Mouse (Mus musculus): ENCODE data around the gene Pin1.
"Not testable (repeated sequence)": the region's sequence is repeated elsewhere in the genome, so short reads cannot be mapped to it uniquely, and the experiment has no call there.

Gene Pin1

GRCm38 (mm10) chr9:20653859-20654258 lies 2.0 kb downstream of the Pin1 start:
- no peak for ATAC-seq (ENCODE audit: insufficient number of reproducible peaks, low FRiP score, low TSS enrichment)

DNA sequence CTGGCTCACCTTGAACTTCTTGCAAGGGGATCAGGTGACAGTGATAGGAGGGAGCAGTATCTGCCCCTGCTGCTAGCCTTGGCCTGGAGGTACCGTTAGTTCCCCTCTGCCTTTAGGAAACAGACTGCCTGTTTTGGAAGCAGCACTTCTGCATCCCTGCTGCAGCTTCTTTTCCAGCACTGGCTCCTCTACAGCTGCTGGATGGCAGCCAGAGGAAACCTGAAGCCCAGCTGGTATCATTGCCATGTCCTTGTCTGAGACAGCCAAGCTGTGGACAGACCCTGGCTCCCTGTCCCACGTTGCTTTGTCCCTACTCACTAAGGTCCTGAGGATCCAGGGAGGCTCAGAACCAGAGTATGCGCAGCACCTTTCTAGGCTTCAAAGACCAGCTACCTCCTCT lies 5.7 kb downstream of the Pin1 start:
- ATAC-seq (ENCODE audit: insufficient number of reproducible peaks, low FRiP score, low TSS enrichment), result no peak

DNA sequence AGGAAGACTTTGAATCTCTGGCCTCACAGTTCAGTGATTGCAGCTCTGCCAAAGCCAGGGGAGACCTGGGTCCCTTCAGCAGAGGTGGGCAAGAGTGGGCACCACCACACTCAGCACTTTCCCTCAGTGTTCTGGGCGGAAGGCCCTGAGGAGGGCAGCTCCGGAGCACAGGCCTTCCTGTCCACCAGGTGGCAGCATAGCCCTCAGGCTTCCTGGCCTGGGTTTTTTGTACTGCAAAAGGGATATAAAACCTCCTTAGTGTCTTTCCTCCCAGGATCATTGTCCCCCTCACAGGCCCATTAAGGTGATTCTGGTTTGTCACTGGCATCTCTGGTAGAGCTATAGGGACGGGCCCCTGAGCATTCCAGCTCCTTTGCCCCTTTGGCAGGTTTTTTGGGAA lies 10.4 kb downstream of the Pin1 start:
- 0 out of 2 replicates have a peak, but pooled peaks have one; percentile 29 for ATAC-seq (ENCODE audit: insufficient number of reproducible peaks, low FRiP score, low TSS enrichment)

- no peak for ATAC-seq (ENCODE audit: insufficient number of reproducible peaks, low FRiP score, low TSS enrichment)
Measured at GRCm38 (mm10) chr9:20662874-20663273, 11.0 kb downstream of the Pin1 start.

DNA sequence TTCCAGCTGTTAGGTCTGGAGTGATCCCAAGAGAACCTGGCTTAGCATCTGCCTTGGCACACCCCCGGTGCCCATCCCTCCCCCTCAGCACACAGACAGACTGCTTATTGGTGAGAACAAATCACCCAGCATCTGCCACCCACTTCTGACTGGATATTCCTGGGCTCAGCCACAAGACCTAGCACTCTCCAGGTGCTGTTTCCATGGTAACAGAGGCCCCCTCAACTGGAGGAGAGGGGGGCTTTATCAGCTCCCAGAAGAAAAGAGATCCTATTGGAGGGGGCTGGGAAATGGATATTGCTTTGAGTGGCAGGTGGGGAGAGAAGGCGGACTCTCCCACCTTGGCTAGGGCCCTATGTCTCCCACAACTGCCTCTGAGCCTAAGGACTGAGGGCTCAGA lies 12.1 kb downstream of the Pin1 start:
- ATAC-seq (ENCODE audit: insufficient number of reproducible peaks, low FRiP score, low TSS enrichment), result no peak

GRCm38 (mm10) chr9:20664366-20664765 lies 12.5 kb downstream of the Pin1 start:
- no peak for ATAC-seq (ENCODE audit: insufficient number of reproducible peaks, low FRiP score, low TSS enrichment)

DNA sequence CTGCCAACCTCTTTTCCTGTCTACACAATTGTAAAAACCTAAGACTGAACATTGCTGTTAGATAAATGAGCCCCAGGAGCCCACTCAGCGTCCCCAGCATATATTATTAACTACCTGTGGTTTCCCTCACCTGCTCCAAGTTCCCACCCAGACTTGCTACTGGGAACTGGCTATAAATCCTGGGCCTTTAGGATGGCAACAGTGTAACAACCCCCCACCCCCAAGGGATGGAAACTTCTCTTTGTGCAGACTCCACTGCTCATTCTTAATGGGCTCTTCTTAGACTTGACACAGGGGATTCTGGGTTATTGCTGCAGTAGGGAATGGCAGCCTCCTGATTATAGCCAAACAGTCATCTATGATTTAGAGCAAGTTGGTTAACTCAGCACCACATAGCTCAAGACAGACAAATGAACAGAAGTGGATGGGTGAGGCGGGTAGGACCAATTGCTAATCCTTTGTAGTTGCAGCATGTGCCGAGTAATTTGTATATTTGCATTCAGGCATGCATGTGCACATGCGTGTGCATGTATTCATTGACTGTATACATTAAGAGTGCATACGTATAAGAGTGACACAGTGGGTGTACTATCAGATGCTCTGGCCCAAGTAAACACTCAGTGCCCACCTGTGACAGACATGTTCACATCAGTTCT lies 13.2 kb downstream of the Pin1 start:
- no peak for ATAC-seq (ENCODE audit: insufficient number of reproducible peaks, low FRiP score, low TSS enrichment)

GRCm38 (mm10) chr9:20665925-20666324 lies 14.0 kb downstream of the Pin1 start:
- no peak for ATAC-seq (ENCODE audit: insufficient number of reproducible peaks, low FRiP score, low TSS enrichment)

- ATAC-seq (ENCODE audit: insufficient number of reproducible peaks, low FRiP score, low TSS enrichment), result no peak
Measured at GRCm38 (mm10) chr9:20666510-20667034, 14.7 kb downstream of the Pin1 start.

- no peak for ATAC-seq (ENCODE audit: insufficient number of reproducible peaks, low FRiP score, low TSS enrichment)
Measured at GRCm38 (mm10) chr9:20668065-20668464, 16.2 kb downstream of the Pin1 start.

- no peak for ATAC-seq (ENCODE audit: insufficient number of reproducible peaks, low FRiP score, low TSS enrichment)
Measured at GRCm38 (mm10) chr9:20672047-20672446, 20.2 kb downstream of the Pin1 start.

- no peak for ATAC-seq (ENCODE audit: insufficient number of reproducible peaks, low FRiP score, low TSS enrichment)
Measured at GRCm38 (mm10) chr9:20677892-20678291, 26.0 kb downstream of the Pin1 start.

DNA sequence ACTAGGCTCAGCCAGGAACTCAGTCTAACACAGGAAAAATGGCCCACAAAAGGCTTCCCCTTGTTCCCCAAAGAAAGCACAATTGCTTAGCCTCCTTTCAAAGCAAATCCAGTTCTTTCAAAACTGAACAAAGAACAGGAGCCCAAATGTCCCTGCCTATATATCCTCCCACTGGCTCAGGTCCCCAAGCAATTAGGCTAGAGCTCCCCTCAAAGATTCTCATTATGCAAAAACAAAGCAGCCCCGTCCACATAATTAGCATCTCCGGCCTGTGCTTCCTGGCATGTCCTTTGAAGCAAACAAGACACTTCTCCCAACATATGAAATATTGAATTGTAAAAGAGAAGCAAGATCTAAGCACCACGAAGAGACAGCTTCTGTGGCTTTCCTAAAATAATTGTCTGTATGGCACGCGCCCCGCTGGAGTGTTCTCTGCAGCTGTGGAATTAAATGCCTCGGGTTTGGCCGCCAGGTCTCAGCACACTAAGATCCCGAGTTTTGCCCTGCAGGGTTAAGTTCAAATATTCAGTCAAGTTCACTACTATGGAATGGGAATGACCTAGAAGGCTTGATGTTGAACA lies 28.6 kb downstream of the Pin1 start:
- ATAC-seq (ENCODE audit: insufficient number of reproducible peaks, low FRiP score, low TSS enrichment), result no peak

- ATAC-seq (ENCODE audit: insufficient number of reproducible peaks, low FRiP score, low TSS enrichment), result no peak
Measured at GRCm38 (mm10) chr9:20681546-20682388, 29.9 kb downstream of the Pin1 start.

- ATAC-seq (ENCODE audit: insufficient number of reproducible peaks, low FRiP score, low TSS enrichment), result no peak
Measured at GRCm38 (mm10) chr9:20682389-20682722, 30.5 kb downstream of the Pin1 start.

DNA sequence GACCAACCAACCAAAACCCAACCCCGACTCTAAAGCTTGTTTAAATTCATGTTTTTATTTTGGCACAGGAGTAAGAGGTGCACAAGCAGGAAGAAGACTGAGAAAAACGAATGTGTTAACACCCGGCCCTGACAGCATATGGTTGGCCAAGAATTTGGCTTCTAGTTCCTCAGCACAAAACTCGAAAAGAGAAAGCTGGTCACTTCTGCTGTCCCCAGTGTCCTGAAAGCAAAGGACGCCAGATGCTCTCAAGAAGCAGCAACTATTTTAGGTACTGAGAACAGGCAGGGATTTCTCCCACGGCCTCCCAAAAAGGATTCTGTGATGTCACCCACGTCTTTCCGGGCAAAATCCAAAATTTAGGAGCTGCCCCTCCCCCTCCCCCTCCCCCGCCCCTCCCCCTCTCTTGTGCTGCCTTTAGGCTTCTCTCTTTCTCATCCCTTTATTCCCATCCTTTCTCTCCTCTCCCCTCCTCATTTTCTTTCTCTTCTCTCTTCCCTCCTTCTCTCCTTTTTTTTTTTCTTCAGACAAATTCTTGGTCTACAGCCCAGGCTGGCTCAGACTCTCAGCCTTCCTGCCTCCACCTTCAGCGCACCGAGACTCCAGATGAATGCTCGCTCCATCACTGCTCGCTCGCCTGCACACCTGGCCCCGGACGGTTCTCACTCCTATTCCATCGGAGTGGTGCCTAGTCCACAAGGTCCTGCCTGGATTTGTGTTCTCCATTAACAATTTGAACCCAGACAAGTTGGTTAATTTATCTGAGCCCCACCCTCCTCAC lies 33.4 kb downstream of the Pin1 start:
- no peak for ATAC-seq (ENCODE audit: insufficient number of reproducible peaks, low FRiP score, low TSS enrichment)

DNA sequence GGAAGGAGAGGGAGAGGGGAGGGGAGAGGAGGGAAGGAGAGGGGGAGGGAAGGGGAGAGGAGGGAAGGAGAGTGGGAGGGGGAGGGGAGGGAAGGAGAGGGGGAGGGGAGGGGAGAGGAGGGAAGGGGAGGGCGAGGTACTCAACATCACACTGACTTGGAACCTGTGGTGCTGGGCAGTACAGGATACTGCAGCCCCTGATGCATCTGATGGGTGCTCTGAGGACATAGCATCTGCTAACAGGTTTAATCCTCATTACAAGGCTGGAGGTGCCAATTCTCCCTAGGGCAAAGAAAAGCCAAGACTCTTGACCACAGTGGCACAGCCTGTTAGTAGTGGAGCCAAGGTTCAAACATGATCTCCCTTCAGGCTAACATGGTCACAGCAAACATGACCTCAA lies 37.5 kb downstream of the Pin1 start:
- no peak for ATAC-seq (ENCODE audit: insufficient number of reproducible peaks, low FRiP score, low TSS enrichment)

DNA sequence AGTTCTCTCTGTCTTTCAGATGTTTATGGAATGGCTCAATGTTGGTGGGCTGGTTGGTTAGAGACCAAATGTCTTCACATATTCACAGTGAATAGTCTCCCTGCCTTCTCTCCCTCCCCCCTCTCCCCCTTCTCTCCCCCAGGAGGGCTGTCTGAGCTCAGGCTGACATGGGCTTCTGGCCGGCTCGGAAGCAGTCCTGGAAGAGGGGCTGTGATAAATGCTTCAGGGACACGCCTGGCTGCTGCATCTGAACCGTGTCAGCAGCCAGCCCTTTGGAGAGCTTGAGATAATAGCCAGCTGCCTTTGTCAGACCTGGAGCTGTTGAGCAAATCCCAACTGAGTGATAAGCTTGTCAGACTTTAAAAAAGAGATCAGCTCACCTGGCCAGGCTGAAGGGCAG lies 38.0 kb downstream of the Pin1 start:
- no peak for ATAC-seq (ENCODE audit: insufficient number of reproducible peaks, low FRiP score, low TSS enrichment)

GRCm38 (mm10) chr9:20690449-20690848 lies 38.6 kb downstream of the Pin1 start:
- ATAC-seq (ENCODE audit: insufficient number of reproducible peaks, low FRiP score, low TSS enrichment), result not testable (repeated sequence)

GRCm38 (mm10) chr9:20692863-20693262 lies 41.0 kb downstream of the Pin1 start:
- ATAC-seq (ENCODE audit: insufficient number of reproducible peaks, low FRiP score, low TSS enrichment), result no peak
